Mouse (Mus musculus): ENCODE measurements around the gene Rgs7. TPM values are rescaled to one million over a fixed set of nuclear protein-coding genes. Genes with fewer than 3 reads are reported as not detected.

Gene Rgs7
- polyA plus RNA-seq, 1 experiment from 2014 or later: 7.3 TPM

DNA sequence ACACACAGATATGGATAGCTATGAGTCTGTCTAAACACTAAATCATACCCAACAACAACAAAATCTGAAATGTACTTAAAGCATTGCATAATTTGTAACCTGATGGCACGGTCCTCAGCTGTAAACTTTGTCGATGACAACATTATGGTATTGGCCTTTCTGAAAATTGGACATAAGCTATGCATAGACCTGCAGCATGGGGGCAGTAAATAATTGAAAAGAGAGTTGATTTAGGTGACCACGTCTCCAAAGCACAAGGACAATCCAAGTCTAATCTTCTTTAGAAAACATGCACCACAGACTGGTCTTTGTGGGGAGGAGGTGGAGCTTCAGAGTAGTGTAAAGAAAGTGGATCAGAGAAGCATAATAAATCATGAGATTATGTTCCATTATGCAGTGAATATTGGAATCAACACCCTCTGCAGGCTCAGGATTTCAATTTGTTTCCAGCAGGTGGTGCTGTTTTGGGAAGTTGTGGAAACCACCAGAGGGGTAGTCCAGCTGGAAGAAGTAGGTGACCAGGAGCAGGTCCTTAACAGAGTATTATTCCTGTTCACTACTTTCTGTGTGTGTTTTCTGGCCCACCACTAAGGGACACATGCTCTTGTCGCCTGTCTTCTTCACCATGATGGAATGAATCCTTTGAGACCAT lies 373.3 kb downstream of the Rgs7 start:
- peak; percentile 56 for ATAC-seq (ENCODE audit: low FRiP score, low read depth)
- 75% methylated on average over 4 of the region's 4 CpGs for WGBS
- no peaks in the 10 kb centered on the region for H3K27me3 ChIP-seq
- no peaks in the 10 kb centered on the region for H3K36me3 ChIP-seq
- H3K27ac ChIP-seq (replicated peaks): no peak overlapping the region
- no peak overlapping the region for H3K4me3 ChIP-seq
- H3K4me1 ChIP-seq: no peaks in the 10 kb centered on the region
- H3K4me2 ChIP-seq (replicated peaks): no peak overlapping the region
- H3K9ac ChIP-seq (replicated peaks): no peak overlapping the region
- no peaks in the 10 kb centered on the region for H3K9me3 ChIP-seq

DNA sequence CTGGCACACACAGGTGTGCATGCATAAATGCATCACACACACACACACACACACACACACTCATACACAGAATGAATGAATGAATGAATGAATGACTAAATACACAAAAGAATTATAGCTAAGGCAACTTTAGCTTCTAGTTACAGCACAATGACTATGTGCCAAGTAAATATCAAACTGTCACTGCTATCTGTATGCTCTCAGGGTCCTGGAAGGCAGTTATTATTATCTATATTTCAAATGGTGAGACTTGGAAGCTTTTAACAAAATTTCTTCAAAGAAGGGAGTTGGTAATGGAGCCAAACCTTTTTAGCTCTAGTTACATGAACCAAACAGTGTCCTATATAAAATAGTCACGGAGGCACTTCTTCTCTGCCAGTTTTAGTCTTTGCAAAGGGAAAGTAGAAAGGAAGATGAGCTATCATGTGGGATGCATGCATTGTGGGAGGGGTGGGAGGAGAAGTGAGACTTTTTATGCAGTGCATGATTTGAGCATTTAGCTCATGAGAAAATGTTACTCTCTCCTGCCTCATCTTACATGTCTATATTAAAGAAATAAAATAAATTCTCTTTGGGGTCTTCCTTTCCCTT lies 383.9 kb downstream of the Rgs7 start:
- ATAC-seq (ENCODE audit: low FRiP score, low read depth): no peak
- H3K27ac ChIP-seq (replicated peaks): no peak overlapping the region
- H3K9me3 ChIP-seq: no peaks in the 10 kb centered on the region
- 84% methylated on average over 1 of the region's 1 CpGs for WGBS
- no peaks in the 10 kb centered on the region for H3K27me3 ChIP-seq
- H3K9ac ChIP-seq (replicated peaks): no peak overlapping the region
- H3K4me1 ChIP-seq: no peaks in the 10 kb centered on the region
- no peak overlapping the region for H3K4me2 ChIP-seq (replicated peaks)
- H3K36me3 ChIP-seq: no peaks in the 10 kb centered on the region
- no peak overlapping the region for H3K4me3 ChIP-seq

DNA sequence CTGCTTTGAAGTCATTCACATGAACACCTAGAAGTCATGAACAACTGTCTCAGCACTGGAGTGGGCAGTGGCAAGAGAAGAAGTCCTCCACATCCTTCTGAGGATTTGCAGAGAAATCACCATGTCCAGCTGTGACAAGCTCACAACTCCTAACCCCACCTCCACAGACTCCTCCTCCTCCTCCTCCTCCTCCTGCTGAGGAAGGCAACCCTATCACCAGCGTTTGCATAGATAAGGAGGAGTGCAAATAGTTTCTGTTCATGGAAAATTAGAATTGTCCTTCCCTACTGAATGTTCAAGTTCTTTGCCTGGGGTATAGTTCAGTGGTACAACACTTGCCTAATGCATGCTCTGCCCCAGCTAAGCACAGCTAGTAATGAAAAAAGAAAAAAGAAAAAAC lies 386.0 kb downstream of the Rgs7 start:
- Histone ChIP-seq H3K4me1 (no peaks in the 10 kb centered on the region), H3K9ac (replicated peaks) (no peak overlapping the region), H3K27me3 (no peaks in the 10 kb centered on the region), H3K27ac (replicated peaks) (no peak overlapping the region), H3K4me2 (replicated peaks) (no peak overlapping the region), H3K36me3 (no peaks in the 10 kb centered on the region), H3K4me3 (no peak overlapping the region), H3K9me3 (no peaks in the 10 kb centered on the region)
- no peak for ATAC-seq (ENCODE audit: low FRiP score, low read depth)
- 35% methylated on average over 1 of the region's 1 CpGs for WGBS

DNA sequence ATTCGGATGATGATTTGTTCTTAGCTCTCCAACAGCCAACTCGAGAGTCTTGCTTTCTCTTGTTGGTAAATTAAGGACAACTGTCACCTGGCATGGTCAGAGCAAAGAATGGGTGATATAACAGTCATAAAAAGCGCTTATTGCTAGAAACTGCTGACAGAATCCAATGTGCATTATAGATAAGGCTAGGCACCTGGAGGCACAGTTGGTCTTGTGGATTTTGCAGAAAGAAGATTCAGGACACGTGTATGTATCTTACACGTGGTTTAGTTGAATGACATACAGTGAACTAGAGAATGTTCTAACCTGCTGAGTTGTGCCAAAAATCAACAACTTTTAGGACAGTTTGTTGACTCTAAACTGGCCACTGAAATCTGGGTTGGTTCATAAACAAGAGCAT lies 386.9 kb downstream of the Rgs7 start:
- H3K9me3 ChIP-seq: no peaks in the 10 kb centered on the region
- H3K36me3 ChIP-seq: no peaks in the 10 kb centered on the region
- ATAC-seq (ENCODE audit: low FRiP score, low read depth): no peak
- no peaks in the 10 kb centered on the region for H3K27me3 ChIP-seq
- 87% methylated on average over 5 of the region's 5 CpGs for whole genome bisulfite sequencing
- no peak overlapping the region for H3K4me3 ChIP-seq
- H3K4me2 ChIP-seq (replicated peaks): no peak overlapping the region
- H3K4me1 ChIP-seq: no peaks in the 10 kb centered on the region
- no peak overlapping the region for H3K9ac ChIP-seq (replicated peaks)
- no peak overlapping the region for H3K27ac ChIP-seq (replicated peaks)

DNA sequence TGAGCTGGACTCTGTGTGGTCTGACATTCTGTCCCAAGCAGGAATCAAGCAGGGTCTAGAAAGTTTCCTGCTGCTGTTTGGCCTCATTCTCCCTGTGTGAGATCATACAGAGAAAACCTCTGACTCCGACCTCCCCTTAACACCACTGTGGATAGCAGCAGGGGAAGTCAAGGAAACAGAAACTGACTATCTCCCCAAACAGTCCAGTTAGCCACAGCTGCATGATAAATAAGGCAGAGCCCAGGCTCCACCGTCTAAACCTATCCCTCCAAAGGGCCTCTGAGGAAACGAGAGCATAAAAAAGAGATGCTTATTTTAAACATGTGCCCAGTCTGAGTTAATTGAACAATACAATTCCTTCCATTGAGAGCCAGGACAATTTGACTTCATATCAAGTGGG lies 395.3 kb downstream of the Rgs7 start:
- ATAC-seq (ENCODE audit: low FRiP score, low read depth): no peak
- no peak overlapping the region for H3K27ac ChIP-seq (replicated peaks)
- 66% methylated on average over 3 of the region's 3 CpGs for WGBS
- H3K4me2 ChIP-seq (replicated peaks): no peak overlapping the region
- H3K4me3 ChIP-seq: no peak overlapping the region
- no peaks in the 10 kb centered on the region for H3K36me3 ChIP-seq
- no peaks in the 10 kb centered on the region for H3K4me1 ChIP-seq
- no peaks in the 10 kb centered on the region for H3K27me3 ChIP-seq
- no peaks in the 10 kb centered on the region for H3K9me3 ChIP-seq
- no peak overlapping the region for H3K9ac ChIP-seq (replicated peaks)

DNA sequence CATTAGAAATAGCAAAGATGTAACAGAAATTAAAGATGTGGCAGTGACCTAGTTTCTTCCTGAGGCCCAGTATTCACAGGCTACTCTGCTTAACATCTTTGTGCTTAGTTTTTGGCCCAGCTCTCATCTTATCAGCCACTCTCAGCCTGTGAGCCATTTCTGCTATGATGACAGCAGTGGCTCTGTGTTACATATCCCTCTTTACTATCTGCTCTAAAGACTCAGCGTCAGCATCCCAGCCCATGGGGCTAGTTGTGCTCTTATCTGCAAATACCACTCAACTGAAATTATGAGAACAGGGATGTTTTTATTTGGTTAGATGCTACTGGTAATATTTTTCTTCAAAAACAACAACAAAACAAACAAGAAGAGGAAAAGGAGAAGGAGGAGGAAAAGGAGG lies 410.2 kb downstream of the Rgs7 start:
- H3K9ac ChIP-seq (replicated peaks): no peak overlapping the region
- no peak overlapping the region for H3K4me3 ChIP-seq
- H3K4me2 ChIP-seq (replicated peaks): no peak overlapping the region
- 94% methylated on average over 1 of the region's 1 CpGs for WGBS
- ATAC-seq (ENCODE audit: low FRiP score, low read depth): no peak
- H3K36me3 ChIP-seq: no peaks in the 10 kb centered on the region
- H3K9me3 ChIP-seq: no peaks in the 10 kb centered on the region
- no peaks in the 10 kb centered on the region for H3K4me1 ChIP-seq
- no peaks in the 10 kb centered on the region for H3K27me3 ChIP-seq
- H3K27ac ChIP-seq (replicated peaks): no peak overlapping the region

DNA sequence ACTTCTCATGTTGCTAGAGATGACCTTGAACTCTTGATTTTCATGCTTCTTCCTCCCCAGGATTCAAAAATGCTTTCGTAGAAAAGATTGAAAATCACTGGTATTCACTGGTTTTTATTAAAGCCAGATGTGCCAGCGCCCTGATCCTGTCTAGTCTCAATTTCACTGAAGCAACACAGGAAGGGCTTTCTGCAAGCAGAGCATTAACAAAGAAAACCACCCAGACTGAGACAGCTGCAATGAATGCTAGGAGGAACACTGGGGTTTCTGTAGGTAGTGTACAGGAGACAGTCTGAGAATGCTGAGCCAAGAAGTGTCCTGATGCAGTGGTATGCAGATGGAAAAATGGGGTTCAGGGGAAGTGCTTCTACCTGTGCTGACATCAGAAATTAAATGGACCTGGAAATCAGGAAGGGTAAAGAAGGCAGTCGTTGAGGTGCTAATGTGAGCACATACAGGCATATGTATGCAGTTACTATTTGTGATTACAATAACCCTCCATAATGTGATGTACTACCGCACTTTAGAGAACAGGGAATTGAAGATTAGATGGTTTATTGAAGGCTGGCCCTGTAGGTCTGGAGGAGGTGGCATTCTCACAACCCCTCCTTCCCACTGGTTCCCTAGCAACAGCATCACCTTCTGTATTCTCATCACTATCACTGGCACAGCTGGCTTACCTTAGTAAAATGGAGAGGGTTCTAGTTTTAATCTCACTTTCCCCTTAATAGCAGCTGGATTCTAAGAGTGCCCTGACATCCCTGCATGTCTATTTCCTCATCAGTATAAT lies 412.3 kb downstream of the Rgs7 start:
- Histone ChIP-seq H3K9ac (replicated peaks) (no peak overlapping the region), H3K27me3 (no peaks in the 10 kb centered on the region), H3K36me3 (no peaks in the 10 kb centered on the region), H3K27ac (replicated peaks) (no peak overlapping the region), H3K9me3 (no peaks in the 10 kb centered on the region), H3K4me2 (replicated peaks) (no peak overlapping the region), H3K4me3 (no peak overlapping the region), H3K4me1 (no peaks in the 10 kb centered on the region)
- WGBS: 79% methylated on average over 4 of the region's 4 CpGs
- ATAC-seq (ENCODE audit: low FRiP score, low read depth): no peak

DNA sequence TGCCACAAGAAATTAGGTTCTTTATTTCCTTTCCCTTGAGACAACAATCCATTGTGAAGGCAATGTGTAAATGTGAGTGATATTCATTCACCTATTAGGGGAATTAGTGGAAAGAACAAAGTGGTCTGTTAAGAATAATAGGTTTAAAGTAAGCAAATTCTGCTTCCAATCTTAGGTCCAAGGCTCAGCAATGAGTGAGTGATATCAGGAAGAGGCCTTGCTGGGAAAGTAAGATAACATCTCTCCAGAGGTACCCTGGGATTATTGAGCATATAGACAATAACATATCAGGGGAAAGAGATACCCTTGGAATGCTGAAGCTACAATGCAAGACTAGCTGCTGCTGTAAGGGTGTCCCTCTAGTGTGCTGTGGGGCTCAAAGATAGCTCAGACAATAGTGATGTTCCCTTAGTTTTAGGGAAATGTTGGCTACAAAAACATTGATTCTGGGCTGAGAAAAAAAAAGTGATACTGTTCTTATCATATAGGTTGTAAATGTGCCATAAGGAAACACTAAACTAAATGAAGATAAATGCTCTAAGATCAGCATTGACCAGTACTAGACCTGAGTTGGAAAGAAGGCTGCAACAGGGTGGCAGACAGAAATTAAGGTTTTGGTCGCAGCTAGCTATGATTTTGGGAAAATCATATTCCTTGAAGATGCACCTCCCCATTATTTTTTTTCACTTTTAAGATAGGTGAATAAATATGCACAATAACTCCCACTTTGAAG lies 418.6 kb downstream of the Rgs7 start:
- H3K4me3 ChIP-seq: no peak overlapping the region
- 97% methylated on average over 1 of the region's 1 CpGs for WGBS
- no peaks in the 10 kb centered on the region for H3K27me3 ChIP-seq
- no peak overlapping the region for H3K27ac ChIP-seq (replicated peaks)
- H3K4me1 ChIP-seq: no peaks in the 10 kb centered on the region
- no peak overlapping the region for H3K4me2 ChIP-seq (replicated peaks)
- no peaks in the 10 kb centered on the region for H3K9me3 ChIP-seq
- no peaks in the 10 kb centered on the region for H3K36me3 ChIP-seq
- no peak for ATAC-seq (ENCODE audit: low FRiP score, low read depth)
- H3K9ac ChIP-seq (replicated peaks): no peak overlapping the region

DNA sequence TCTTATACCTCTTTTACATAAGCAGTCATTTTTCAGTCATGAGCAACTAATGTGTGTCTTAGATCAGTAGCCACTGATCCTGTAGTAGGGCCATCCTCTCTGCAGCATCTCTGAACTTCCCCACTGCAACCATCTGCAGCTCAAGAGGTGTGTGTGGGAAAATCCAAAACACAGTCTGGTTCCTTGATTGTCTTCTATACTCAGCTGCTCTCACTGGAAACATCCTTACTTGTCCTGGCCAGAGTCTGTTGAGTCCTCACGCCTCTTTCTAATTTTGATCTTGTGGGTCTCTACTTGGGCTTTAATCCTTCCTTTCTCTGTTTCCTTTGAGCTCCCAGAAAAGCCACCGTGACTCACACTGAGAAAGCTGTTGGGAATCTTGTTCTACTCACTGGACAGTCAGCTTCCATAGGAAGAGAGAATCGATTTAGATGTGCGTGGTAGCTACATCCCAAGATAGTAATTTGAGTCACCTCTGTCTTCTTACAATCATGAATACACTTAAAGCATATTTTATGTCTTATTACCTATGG lies 422.5 kb downstream of the Rgs7 start:
- Histone ChIP-seq H3K4me3 (no peak overlapping the region), H3K9me3 (no peaks in the 10 kb centered on the region), H3K4me2 (replicated peaks) (no peak overlapping the region), H3K36me3 (no peaks in the 10 kb centered on the region), H3K27ac (replicated peaks) (no peak overlapping the region), H3K27me3 (no peaks in the 10 kb centered on the region), H3K9ac (replicated peaks) (no peak overlapping the region), H3K4me1 (no peaks in the 10 kb centered on the region)
- 58% methylated on average over 4 of the region's 4 CpGs for WGBS
- ATAC-seq (ENCODE audit: low FRiP score, low read depth): no peak

DNA sequence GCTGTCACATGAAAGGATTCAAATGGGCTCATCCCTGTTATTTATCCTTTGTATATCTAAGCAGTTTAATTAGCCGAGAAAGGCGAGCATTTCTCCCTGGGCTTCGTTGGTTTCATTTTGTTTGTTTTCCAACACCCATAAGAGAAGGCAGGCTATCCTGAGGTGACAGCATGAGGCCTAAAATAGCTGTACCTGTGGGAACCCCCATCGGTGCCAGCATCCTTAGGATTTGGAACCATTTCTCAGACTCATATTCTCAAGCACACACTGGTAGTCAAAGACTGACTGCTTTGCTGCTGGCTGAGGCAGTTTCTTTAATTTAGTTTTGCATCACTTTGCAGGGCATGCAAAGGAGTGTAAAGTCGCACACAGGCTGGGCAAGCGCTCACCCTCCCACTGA lies 443.2 kb downstream of the Rgs7 start:
- H3K27me3 ChIP-seq: no peaks in the 10 kb centered on the region
- ATAC-seq (ENCODE audit: low FRiP score, low read depth): no peak
- 91% methylated on average over 6 of the region's 6 CpGs for WGBS

DNA sequence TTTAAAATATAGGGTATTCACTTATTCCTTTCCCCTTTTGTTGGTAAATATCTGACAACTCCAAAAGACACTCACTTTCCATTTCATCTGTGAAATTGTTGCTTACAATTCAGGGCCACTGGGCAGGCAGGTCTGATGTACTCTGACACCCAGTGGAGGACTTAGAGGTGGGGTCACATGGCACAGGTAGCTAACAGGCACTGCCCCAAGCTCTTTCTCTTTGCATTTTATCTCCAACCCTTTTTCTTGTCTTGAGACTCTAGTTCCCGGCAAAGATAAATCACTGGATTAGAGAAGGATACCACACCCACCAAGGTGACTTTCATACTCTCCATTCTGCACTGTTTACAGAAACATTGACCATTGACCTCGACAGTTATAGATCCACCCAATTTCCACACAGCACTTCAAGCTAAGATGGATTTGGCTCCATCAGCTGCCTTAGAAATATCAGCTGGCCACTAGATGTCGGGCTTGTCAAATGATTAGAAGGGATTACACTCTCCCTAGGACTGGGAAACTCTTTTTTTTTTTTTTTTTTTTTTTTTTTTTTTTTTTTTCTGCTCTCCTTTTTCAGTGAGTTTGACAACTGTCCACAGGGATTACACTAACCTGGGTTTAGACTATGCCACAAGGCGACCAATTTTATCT lies 451.0 kb downstream of the Rgs7 start:
- peak; percentile 81; the same call in 1 of the 2 replicates for ATAC-seq (ENCODE audit: low FRiP score, low read depth)
- Histone ChIP-seq H3K9me3 (no peaks in the 10 kb centered on the region), H3K27me3 (no peaks in the 10 kb centered on the region), H3K4me2 (replicated peaks) (no peak overlapping the region), H3K36me3 (no peaks in the 10 kb centered on the region), H3K27ac (replicated peaks) (no peak overlapping the region), H3K9ac (replicated peaks) (no peak overlapping the region), H3K4me3 (no peak overlapping the region), H3K4me1 (no peaks in the 10 kb centered on the region)
- 66% methylated on average over 4 of the region's 4 CpGs for WGBS

More for the DNA sequence above, 443.2 kb downstream of the Rgs7 start:
- no peak overlapping the region for H3K9ac ChIP-seq (replicated peaks)
- H3K36me3 ChIP-seq: no peaks in the 10 kb centered on the region
- no peak overlapping the region for H3K4me3 ChIP-seq
- H3K4me1 ChIP-seq: no peaks in the 10 kb centered on the region
- no peak overlapping the region for H3K4me2 ChIP-seq (replicated peaks)
- no peak overlapping the region for H3K27ac ChIP-seq (replicated peaks)
- H3K9me3 ChIP-seq: no peaks in the 10 kb centered on the region
